Mouse (Mus musculus) bone marrow macrophage, adult 2 months (primary cell): ENCODE measurements at regions not wholly inside any gene's neighbourhood (a gene's known extent, or its start where the extent isn't known, plus 50 kb on each side); places are given as distances from the start of the nearest gene placed in this dataset.

Experiments used
- H3K27ac ChIP-seq: 2 replicates; pipeline ENCODE4 v1.5.1; 2012; ENCODE audit warnings: low read depth, low read length; ENCODE audit not compliant: insufficient read depth
- H3K4me1 ChIP-seq: 2 replicates; pipeline ENCODE4 v1.6.1; 2012; ENCODE audit warnings: low read length; ENCODE audit not compliant: control insufficient read depth, insufficient read depth
- H3K4me3 ChIP-seq: 2 replicates; pipeline ENCODE4 v1.5.1; 2012; ENCODE audit warnings: mild to moderate bottlenecking, low read length, moderate library complexity; ENCODE audit not compliant: insufficient read depth
- CTCF ChIP-seq: IDR thresholded peaks from 2 replicates; pipeline ENCODE4 v1.5.1; 2012; ENCODE audit warnings: low read depth, mild to moderate bottlenecking, low read length, moderate library complexity
- POLR2A ChIP-seq: IDR thresholded peaks from 2 replicates; pipeline ENCODE4 v1.6.1; 2012; ENCODE audit warnings: mild to moderate bottlenecking, low read depth, low read length, borderline replicate concordance

DNA sequence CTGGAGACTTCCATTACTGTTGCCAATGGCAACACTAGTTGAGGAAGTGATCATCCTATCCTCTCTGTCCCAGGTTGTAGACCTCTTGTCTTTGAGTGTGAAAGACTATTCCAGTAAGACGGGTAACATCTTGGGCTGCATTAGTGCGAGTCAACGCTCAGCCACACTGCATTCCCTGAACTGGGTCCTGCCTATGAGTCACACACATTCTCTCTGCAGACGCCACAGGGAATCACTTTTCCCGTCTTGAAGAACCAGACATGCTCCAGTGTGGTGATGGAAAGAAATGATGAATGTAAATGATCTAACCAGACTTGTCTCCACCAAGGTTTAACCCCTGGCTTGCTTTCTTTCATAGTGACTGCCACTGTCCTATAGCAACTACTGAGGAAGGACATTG is 199.1 kb upstream of the Maf start:
- no peak overlapping the region for H3K4me3 ChIP-seq
- H3K27ac ChIP-seq: no peak overlapping the region

DNA sequence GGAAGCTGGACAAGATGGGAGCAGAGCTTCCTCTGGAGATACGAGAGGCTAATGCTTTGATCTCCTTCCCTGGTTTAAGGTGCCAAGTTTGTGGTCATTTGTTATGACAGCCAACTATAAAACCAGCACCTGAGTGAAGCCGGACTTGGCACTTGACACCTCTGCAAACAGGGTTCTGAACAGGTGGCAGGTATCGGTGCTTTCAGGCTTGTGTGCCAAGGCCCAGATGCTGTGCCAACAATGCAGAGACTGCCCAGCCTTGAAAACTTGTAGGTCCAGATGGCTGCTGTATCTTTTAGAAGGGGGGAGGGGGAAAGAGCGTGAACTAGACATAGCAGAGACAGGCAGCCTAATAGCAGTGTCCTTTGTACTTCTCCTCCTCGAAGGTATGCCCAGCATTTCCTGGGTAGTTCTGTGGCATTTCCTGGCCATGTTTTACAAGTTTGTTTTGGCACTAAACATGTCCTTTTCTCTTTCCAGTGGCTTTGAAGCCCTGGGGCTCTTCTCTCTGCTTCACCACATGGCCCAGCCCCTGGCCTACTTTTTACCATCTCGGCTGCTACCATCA is 196.3 kb upstream of the Maf start:
- TF ChIP-seq CTCF (no peak), POLR2A (no peak)
- Histone ChIP-seq H3K4me1 (no peaks in the 10 kb centered on the region), H3K4me3 (no peak overlapping the region), H3K27ac (no peak overlapping the region)

More for the DNA sequence above, 199.1 kb upstream of the Maf start:
- TF ChIP-seq CTCF (no peak), POLR2A (no peak)
- no peaks in the 10 kb centered on the region for H3K4me1 ChIP-seq

DNA sequence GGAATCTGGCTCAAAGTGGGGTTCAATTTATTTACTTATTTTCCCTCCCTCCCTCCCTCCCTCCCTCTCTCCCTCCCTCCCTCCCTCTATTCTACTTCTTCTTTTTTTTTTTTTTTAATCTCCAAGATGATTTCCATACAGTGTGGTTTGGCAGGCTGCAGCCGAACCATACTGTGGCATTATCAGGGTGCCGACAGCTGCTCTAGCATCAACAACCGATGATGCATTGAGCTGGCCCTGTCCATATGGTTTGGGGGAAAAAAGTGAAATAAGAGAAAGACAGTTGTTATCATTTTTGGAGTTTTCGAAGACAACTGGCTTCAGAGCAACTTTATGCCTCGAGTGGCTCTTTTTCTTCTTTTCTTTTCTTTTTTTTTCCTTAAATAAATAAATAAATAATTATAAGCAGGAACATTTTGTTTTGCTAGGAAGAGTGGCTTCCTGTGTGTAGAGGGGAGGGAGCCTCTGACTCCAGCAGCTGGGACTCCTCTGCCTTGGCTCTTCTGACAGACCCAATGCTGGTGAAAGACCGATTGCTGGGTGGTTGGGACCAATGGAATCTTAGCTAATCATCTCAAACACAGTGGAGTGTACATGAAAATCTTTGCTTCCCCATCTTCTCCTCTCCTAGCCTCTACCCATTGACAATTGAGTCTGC is 190.1 kb upstream of the Maf start:
- Histone ChIP-seq H3K27ac (no peak overlapping the region), H3K4me3 (no peak overlapping the region), H3K4me1 (no peaks in the 10 kb centered on the region)
- TF ChIP-seq CTCF: no peak
- TF ChIP-seq POLR2A: no peak

DNA sequence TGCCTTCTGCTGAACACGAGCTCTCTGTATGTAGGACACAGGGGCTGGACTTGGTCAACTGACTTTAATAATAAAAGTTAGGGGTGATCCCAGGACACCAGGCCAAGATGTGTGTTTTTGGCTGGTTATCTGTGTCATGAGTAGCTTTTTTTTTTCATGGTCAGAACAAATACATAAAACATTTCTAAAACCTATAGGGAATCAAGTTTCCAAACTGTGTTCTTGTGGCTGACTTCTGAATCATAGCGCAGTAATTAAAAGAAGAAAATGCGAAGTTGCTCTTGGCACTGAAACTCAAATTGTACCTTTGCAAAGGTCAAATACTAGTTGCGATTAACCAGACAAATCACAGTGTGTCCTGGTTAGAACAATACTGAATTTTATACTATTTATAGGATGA is 189.5 kb upstream of the Maf start:
- TF ChIP-seq CTCF: no peak
- no peak for TF ChIP-seq POLR2A
- no peak overlapping the region for H3K27ac ChIP-seq
- H3K4me3 ChIP-seq: no peak overlapping the region
- H3K4me1 ChIP-seq: no peaks in the 10 kb centered on the region

DNA sequence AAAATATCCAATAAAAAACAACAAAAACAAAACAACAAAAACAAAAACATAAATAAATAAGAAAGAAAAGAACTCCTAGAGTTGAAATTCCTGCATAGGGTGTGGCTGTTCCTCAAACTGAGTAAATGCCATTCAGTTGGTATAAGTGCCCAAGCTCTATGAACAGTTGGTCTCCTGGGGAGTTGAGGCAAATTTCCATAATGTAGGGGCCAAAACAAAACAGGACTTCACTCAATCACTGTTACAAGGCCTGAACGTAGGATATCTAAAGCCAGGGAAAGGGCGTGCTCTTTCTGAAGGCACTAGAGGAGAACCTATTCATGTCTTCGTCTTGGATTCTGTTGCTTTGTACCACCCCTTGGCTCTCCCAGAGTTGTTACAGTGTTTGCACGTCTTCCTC is 188.5 kb upstream of the Maf start:
- TF ChIP-seq CTCF: no peak
- no peak for TF ChIP-seq POLR2A
- no peaks in the 10 kb centered on the region for H3K4me1 ChIP-seq
- no peak overlapping the region for H3K4me3 ChIP-seq
- H3K27ac ChIP-seq: no peak overlapping the region

DNA sequence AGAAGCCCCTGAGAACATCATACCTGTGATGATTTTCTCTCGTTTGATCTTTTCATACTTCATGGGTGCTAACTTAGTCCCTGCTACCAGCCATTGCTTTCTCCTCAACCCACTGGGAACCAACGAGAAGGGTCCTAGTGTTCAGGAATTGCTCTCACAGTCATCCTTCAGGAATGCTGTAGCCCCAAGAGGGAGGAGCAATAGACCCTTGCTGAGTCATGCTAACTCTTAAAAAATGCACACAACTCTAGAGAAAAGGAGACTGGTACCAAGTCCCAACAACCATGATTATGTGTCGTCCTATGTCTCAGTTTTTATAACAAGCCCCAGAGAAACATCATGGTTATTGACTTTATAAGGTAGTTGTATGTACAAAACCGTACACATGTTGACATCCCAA is 180.7 kb upstream of the Maf start:
- TF ChIP-seq POLR2A: no peak
- TF ChIP-seq CTCF: no peak
- no peaks in the 10 kb centered on the region for H3K4me1 ChIP-seq
- H3K27ac ChIP-seq: no peak overlapping the region
- no peak overlapping the region for H3K4me3 ChIP-seq

DNA sequence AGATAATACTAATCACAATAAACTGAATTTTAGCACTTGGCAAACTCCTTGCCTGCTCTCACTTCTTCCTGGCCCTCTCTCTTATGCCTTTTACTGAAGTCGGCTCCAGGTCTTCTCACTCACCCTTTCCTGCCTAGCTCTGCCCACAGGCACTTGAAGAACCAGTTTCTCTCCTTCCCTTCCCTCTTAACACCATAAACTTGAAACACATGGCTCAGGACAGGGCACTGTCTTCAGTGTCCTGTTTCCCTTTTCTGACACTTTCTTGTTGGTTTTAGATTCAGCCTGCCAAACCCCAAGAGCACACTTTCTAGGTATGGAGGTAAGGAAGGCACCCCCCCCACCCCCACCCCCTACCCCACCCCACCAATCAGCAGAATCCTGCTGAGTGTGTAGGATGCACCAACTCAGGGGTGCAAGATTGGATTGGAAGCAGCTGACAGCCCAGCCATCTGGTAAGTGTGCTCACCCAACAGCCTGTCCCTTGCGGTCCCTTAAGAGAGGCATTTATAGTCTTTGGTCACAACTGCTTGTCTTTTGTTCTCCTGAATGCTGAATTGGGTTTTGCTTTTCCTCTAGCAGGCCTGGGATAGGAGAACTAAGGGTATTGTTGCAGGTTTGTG is 177.6 kb upstream of the Maf start:
- TF ChIP-seq CTCF (no peak), POLR2A (no peak)
- no peak overlapping the region for H3K4me3 ChIP-seq
- H3K27ac ChIP-seq: no peak overlapping the region
- no peaks in the 10 kb centered on the region for H3K4me1 ChIP-seq

DNA sequence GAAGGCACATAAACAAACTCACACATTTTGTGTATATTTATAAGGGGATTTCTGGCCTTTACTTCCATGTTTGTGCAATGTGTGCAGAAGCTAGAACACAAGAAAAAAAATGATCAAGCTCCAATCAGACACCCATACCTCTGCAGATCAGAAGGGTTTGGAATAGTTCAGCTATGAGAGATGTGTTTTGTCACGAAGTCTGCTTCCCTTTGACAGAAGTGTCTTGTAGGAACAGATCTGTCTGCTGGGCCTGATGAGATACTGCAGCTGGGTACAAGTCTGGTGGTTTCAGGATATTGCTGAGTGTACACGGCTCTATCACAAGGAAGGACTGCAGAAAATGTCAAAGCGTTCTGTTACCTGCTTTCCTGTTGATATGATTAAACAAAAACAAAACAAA is 176.2 kb upstream of the Maf start:
- Histone ChIP-seq H3K4me3 (no peak overlapping the region), H3K4me1 (no peaks in the 10 kb centered on the region), H3K27ac (no peak overlapping the region)
- TF ChIP-seq POLR2A (no peak), CTCF (no peak)

DNA sequence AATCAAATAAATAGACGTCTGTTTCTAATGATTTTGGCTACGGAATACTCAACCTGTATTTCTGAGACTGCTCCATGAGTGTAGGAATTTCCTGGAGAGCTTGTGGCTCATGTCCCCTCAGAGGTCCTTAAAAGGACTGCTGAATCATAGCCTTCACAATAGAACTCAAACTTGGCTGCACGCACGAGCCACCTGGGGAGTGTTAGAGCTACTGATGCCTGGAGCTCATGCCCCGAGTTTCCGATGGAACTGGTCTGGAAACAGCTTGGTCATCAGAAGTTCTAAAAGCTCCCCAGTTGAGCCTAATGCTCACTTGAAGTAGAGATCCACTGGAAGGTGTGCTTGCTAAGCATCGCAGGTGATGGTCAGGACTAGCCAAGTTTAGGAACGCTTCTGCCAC is 174.3 kb upstream of the Maf start:
- no peaks in the 10 kb centered on the region for H3K4me1 ChIP-seq
- H3K4me3 ChIP-seq: no peak overlapping the region
- TF ChIP-seq CTCF (no peak), POLR2A (no peak)
- no peak overlapping the region for H3K27ac ChIP-seq

DNA sequence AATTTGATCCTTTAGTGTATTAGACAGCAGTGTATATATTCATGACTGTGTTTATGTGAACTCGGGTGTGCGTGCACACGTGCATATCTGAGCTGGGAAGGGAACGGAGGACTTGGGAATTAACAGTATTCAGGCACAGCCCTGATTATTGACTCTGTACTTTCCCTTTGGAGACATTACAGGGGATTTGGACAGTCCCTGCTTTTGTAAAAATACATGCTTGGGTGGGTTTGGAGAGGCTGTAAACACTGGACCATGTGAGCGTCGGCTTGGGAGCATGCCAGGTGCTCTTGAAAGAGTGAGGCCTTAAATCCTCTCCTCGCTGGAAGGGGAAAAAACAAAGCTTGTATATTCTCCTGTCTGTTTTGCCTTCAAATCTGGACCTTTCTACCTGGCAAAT is 167.2 kb upstream of the Maf start:
- H3K4me1 ChIP-seq: no peaks in the 10 kb centered on the region
- no peak overlapping the region for H3K27ac ChIP-seq
- H3K4me3 ChIP-seq: no peak overlapping the region
- no peak for TF ChIP-seq POLR2A
- TF ChIP-seq CTCF: no peak
